Comparison of ENCODE assay signal across 9 mouse cellular contexts in the genomic region with DNA sequence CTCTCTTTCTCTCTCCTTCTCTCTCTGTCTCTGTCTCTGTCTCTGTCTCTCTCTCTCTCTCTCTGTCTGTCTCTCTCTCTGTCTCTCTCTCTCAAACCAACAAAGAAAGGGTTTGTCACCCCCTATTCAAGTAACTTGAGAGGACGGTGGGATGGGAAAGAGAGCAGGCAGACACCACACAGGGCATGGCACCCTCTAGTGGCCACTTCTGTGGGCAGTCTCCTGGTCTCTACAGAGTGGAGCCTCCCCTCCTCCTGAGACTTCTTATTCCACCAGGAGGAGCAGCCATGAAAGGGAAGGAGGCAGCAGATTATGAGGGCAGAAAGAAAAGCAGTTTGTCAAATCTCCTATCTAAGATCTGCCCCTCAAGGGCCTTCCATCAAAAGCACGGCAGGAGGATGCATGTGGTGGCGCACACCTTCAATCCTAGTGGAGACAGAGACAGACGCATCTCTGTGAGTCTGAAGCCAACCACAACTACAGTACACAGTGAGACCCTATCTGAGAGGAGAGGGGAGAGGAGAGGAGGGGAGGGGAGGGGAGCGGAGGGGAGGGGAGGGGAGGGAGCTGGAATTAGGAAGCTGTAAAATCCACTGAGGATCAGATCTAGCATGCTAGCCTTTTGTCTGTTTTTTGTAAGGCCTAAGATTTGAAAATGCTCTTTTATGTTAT.
DNase-seq lines count a peak whose midpoint lies in the region; ATAC-seq and TF ChIP-seq lines count a peak whose summit lies in the region.
"Had no signal": no experiment of that assay in that cellular context is flagged by ENCODE, and none has a peak within 500 bp of the region (broad histone marks: within the 10 kb centered on the region; RNA-seq: fewer than 3 reads in every experiment).

No protein-coding gene starts in this region.

- no peaks in the 10 kb centered on the region for H3K4me1 ChIP-seq in liver, embryonic 12.5 days
- H3K4me1 ChIP-seq in intestine, embryonic 16.5 days (ENCODE audit: control insufficient read depth, insufficient read depth, low read length) = peaks cover 7% of the 10 kb centered on the region; the same call in 1 of the 2 replicates
- H3K4me1 ChIP-seq in midbrain, embryonic 14.5 days (ENCODE audit: control insufficient read depth, insufficient read depth, low read length) = peaks cover 32% of the 10 kb centered on the region
- peaks cover 7% of the 10 kb centered on the region; the same call in 1 of the 2 replicates for H3K4me1 ChIP-seq in stomach, embryonic 15.5 days

- no peaks in the 10 kb centered on the region for H3K9me3 ChIP-seq in liver, embryonic 12.5 days (replicated peaks)
- no peaks in the 10 kb centered on the region for H3K9me3 ChIP-seq in intestine, embryonic 16.5 days (ENCODE audit: control insufficient read depth, low read length)
- H3K9me3 ChIP-seq in midbrain, embryonic 14.5 days (ENCODE audit: control insufficient read depth, low read length) = no peaks in the 10 kb centered on the region
- no peaks in the 10 kb centered on the region for H3K9me3 ChIP-seq in stomach, embryonic 15.5 days

- H3K27me3 ChIP-seq in liver, embryonic 12.5 days (replicated peaks) = no peaks in the 10 kb centered on the region
- H3K27me3 ChIP-seq in intestine, embryonic 16.5 days (replicated peaks; ENCODE audit: control insufficient read depth, insufficient read depth, low read length) = no peaks in the 10 kb centered on the region
- H3K27me3 ChIP-seq in midbrain, embryonic 14.5 days (ENCODE audit: control insufficient read depth, insufficient read depth, low read length) = no peaks in the 10 kb centered on the region
- H3K27me3 ChIP-seq in stomach, embryonic 15.5 days (replicated peaks) = no peaks in the 10 kb centered on the region
- H3K27me3 ChIP-seq: Patski had no signal

- DNase-seq in liver = peak; percentile 70
- DNase-seq in cerebellum, postnatal 36 days = peak; percentile 71
- peak; percentile 77 for DNase-seq in gastrocnemius, adult 2 months
- DNase-seq in left cerebral cortex, postnatal 4 days = peak; percentile 89
- DNase-seq in midbrain, embryonic 14.5 days = peak; percentile 88

- no peak for ATAC-seq in liver, embryonic 12.5 days
- peak; percentile 75 for ATAC-seq in intestine, embryonic 16.5 days
- ATAC-seq in midbrain, embryonic 14.5 days (ENCODE audit: low FRiP score, low TSS enrichment) = peak; percentile 66; the same call in 1 of the 2 replicates
- peak; percentile 72 for ATAC-seq in stomach, embryonic 15.5 days (ENCODE audit: insufficient read depth, low FRiP score, low read depth)
- ATAC-seq: Patski had no signal

- intact Hi-C loops in gastrocnemius, adult 2 months (cut with DNase I) = loop anchor here (1.0 to 10.0 kb wide), 3 partner anchors 120 to 412 kb away; partner anchors contain the start of gene Ccdc182
- intact Hi-C loops in left cerebral cortex, postnatal 4 days (cut with DNase I) = no loop called here

- no peak overlapping the region for H3K27ac ChIP-seq in liver, embryonic 12.5 days
- no peak overlapping the region for H3K27ac ChIP-seq in gastrocnemius, adult 2 months
- no peak overlapping the region for H3K27ac ChIP-seq in intestine, embryonic 16.5 days (ENCODE audit: low read length)
- H3K27ac ChIP-seq in midbrain, embryonic 14.5 days (replicated peaks; ENCODE audit: low read depth, low read length) = peak overlapping the region; percentile 73
- no peak overlapping the region for H3K27ac ChIP-seq in stomach, embryonic 15.5 days

- H3K9ac ChIP-seq in liver, embryonic 12.5 days = no peak overlapping the region
- H3K9ac ChIP-seq in intestine, embryonic 16.5 days (ENCODE audit: low read depth, low read length) = no peak overlapping the region
- H3K9ac ChIP-seq in midbrain, embryonic 14.5 days (replicated peaks; ENCODE audit: low read length) = no peak overlapping the region
- no peak overlapping the region for H3K9ac ChIP-seq in stomach, embryonic 15.5 days

- peaks cover 12% of the 10 kb centered on the region for H3K36me3 ChIP-seq in liver, embryonic 12.5 days
- H3K36me3 ChIP-seq in intestine, embryonic 16.5 days (ENCODE audit: control insufficient read depth, insufficient read depth, low read length) = no peaks in the 10 kb centered on the region
- H3K36me3 ChIP-seq in midbrain, embryonic 14.5 days (ENCODE audit: control insufficient read depth, insufficient read depth, low read length) = peaks cover 5% of the 10 kb centered on the region; the same call in 1 of the 2 replicates
- no peaks in the 10 kb centered on the region for H3K36me3 ChIP-seq in stomach, embryonic 15.5 days

- peak; percentile 88 for TF ChIP-seq CTCF in gastrocnemius, adult 2 months (IDR thresholded peaks at IDR 0.05)

- no peak overlapping the region for H3K4me3 ChIP-seq in liver, embryonic 12.5 days
- no peak overlapping the region for H3K4me3 ChIP-seq in gastrocnemius, adult 2 months
- H3K4me3 ChIP-seq in intestine, embryonic 16.5 days (ENCODE audit: low read length) = no peak overlapping the region
- no peak overlapping the region for H3K4me3 ChIP-seq in midbrain, embryonic 14.5 days (replicated peaks; ENCODE audit: low read depth, low read length)
- H3K4me3 ChIP-seq in stomach, embryonic 15.5 days (replicated peaks) = no peak overlapping the region

- H3K4me2 ChIP-seq in liver, embryonic 12.5 days = no peak overlapping the region
- H3K4me2 ChIP-seq in intestine, embryonic 16.5 days (ENCODE audit: low read depth, low read length) = no peak overlapping the region
- H3K4me2 ChIP-seq in midbrain, embryonic 14.5 days (ENCODE audit: low read length) = no peak overlapping the region
- H3K4me2 ChIP-seq in stomach, embryonic 15.5 days = no peak overlapping the region

- 62% methylated on average over 4 of the region's 5 CpGs for WGBS in liver, embryonic 12.5 days (ENCODE audit: insufficient replicate concordance)
- WGBS in intestine, embryonic 16.5 days = 41% methylated on average over 5 of the region's 5 CpGs
- WGBS in midbrain, embryonic 14.5 days = 8% methylated on average over 5 of the region's 5 CpGs
- WGBS in stomach, embryonic 15.5 days = 45% methylated on average over 5 of the region's 5 CpGs
